Mouse (Mus musculus): ENCODE measurements around the gene Ptpa.
A peak's percentile ranks its signal among the peaks of the same experiment; 100 is the strongest.

Ptpa gene

DNA sequence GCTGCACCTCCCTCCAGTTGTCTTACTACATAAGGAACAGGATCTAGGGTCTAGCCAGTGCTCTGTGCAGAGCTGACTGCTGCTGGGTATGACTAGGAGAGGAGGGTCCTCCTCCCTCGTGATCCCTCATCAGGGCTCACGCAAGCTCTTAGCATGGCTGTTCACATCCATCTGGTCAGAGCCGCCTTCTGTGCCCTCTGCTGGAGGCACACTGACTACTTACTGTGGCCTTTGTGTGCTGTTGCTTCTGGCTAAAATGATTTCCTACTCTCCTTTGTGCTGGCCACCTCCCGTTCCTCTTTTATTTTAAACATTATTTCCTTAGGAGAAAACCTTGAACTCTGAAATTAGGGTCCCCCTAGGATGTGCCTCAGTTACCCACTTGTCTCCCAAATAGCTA lies 21.0 kb downstream of the Ptpa start:
- no peak for DNase-seq (ENCODE audit: low read depth, low spot score)

- DNase-seq (ENCODE audit: low read depth, low spot score), result no peak
These were observed 22.0 kb downstream of the Ptpa start for GRCm38 (mm10) chr2:30437791-30438190.

DNA sequence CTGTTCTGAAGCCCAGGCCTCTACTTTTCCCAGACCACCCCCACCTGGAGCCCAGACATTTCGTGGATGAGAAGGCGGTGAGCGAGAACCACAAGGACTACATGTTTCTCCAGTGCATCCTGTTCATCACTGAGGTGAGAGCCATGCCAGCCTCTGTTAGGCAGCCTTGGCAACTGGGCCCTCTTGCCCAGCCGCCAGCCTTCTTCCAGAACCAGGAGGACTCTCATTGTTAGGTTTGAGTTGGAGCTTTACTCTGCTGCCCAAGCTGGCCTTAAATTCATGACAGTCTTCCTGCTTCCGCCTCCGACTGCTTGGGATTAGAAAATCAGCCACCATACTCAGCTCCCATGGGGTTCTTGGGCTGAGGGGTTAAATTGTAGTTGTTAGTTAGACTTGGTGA lies 23.8 kb downstream of the Ptpa start:
- no peak for DNase-seq (ENCODE audit: low read depth, low spot score)

DNA sequence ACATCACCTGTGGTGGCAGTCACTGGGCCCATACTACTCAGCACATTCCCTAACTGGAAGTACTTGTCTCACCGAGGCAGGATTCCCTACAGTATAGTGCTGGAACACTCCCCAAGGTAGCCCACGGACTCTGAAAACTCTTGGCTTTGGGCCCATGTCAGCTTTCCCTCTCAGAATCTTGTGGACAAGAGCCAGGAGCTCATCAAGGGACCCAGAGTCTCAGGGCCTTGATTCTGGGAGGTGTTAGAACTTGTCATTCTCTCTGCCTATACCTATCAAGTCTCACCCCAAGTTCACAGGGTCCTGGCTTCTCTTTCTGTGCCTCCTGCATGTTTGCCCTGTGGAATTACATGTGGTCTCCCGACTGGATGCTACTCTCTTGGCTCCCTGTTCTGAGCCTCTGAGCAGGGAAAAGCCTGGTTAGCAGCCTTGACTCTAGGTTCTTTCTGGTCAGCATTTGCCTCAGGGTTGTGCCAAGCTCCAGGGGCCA lies 24.4 kb downstream of the Ptpa start:
- DNase-seq (ENCODE audit: low read depth, low spot score), result no peak

- peak; percentile 89 for DNase-seq (ENCODE audit: low read depth, low spot score)
These were observed 25.1 kb downstream of the Ptpa start for GRCm38 (mm10) chr2:30440701-30441517.

DNA sequence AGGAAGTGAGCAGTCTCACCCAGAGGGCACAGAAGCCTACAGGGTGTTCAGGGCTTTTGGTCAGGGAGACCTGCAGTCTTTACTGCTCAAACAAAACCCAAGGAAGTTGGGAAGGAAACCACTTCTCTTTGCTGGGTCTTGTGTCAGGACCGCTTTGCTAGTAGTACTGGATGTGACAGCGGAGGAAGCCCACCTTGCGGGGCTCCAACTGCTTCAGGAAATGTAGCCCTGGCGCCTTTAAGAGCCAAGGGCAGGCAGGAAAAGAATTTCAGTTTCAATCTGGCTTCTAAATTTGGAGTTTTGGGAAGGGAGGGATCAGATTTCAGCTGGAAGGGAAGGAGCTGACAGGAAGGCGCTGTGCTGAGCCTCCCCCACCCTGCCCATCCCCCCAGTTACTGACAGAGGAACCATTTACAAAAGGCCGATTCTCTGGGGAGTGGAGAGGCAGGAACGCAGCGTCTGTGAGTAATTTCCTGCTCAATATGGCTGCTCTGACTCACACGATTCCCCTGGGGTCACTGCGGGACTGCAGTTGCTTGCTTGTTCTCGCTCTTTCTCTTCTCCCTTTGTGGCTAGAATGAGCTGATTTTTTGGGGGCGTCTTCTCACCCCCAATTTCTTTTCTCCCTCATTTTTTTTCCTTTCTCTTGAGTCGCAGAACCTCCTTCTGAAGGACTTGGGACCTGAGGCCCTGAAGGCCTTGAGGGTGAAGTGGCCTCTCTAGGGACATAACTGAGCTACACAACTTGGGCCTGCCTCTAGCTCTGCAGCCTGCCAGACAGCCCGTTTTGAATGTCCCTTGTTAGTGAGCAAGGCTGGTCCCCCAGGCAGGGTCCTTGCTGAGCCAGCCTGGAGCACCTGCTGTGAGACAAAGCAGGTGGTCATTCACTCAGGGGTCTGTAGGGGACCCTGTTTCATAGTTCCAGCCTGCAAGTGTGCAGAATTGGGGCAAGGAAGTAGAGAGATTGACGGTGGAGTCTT lies 26.0 kb downstream of the Ptpa start:
- DNase-seq (ENCODE audit: low read depth, low spot score), result peak; percentile 99

- DNase-seq (ENCODE audit: low read depth, low spot score), result no peak
These were observed 26.7 kb downstream of the Ptpa start for GRCm38 (mm10) chr2:30442498-30442890.

GRCm38 (mm10) chr2:30443281-30443680 lies 27.4 kb downstream of the Ptpa start:
- DNase-seq (ENCODE audit: low read depth, low spot score), result no peak

GRCm38 (mm10) chr2:30444006-30444405 lies 28.2 kb downstream of the Ptpa start:
- DNase-seq (ENCODE audit: low read depth, low spot score), result no peak

GRCm38 (mm10) chr2:30444450-30444849 lies 28.6 kb downstream of the Ptpa start:
- no peak for DNase-seq (ENCODE audit: low read depth, low spot score)

- DNase-seq (ENCODE audit: low read depth, low spot score), result peak; percentile 87
These were observed 29.5 kb downstream of the Ptpa start for GRCm38 (mm10) chr2:30445312-30445711.

GRCm38 (mm10) chr2:30446891-30447826 lies 31.3 kb downstream of the Ptpa start:
- DNase-seq (ENCODE audit: low read depth, low spot score), result no peak

DNA sequence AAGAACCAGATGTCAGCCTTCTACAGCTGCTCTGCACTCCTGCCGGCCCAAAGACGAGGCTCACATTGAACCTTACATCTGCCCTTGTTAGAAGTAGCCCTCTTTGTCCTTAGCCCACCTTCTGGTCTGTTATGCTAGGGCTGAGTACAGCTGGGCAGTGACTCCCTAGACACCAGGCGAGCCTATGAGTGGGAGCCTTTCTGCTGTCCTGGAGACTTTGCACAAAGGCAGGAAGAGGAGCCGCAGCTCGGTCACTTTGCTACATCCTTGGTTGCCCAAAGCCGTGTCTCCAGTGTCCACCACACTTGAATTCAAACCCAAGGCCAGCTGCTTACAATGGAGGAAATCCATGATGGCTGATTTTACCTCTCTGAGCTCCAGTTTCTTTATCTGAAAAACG lies 32.5 kb downstream of the Ptpa start:
- no peak for DNase-seq (ENCODE audit: low read depth, low spot score)

- DNase-seq (ENCODE audit: low read depth, low spot score), result no peak
These were observed 34.7 kb downstream of the Ptpa start for GRCm38 (mm10) chr2:30450530-30450929.

DNA sequence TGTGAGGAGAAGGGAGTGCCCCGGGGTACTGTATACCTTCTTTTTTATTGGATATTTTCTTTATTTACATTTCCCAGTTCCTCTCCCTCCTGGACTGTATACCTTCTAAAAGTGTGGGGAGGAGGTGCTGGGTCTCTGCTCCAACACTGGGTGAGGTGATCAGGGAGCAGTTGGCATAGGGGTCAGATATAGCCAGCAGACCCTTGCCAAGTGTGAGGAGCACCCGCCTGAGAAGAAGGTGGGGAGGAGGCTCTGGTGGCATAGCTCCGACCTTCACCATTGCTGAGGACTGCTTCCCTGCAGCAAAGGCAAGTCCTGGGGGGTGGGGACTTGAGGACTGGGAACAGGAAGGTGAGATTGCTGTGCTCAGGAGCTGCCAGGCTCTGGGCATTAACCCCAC lies 35.7 kb downstream of the Ptpa start:
- no peak for DNase-seq (ENCODE audit: low read depth, low spot score)

DNA sequence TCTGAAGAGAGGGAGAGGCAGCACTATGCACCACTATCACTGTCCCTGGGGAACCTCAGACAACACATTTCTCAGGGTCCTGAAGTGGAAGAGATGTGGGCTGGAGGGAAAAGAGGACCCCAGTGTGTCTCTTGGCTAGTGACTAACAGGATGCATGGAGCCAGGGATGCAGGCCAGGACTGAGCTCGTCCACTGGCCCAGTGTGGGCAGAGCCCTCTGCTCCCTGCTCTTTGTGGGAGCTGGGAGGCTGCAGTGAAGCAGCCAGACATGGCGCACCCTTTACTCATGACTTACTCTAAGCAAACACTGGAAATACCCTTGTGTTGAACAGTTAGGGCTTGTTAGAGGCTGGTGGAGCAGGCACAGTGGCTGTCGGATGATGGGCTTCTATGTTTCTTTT lies 37.7 kb downstream of the Ptpa start:
- no peak for DNase-seq (ENCODE audit: low read depth, low spot score)

DNA sequence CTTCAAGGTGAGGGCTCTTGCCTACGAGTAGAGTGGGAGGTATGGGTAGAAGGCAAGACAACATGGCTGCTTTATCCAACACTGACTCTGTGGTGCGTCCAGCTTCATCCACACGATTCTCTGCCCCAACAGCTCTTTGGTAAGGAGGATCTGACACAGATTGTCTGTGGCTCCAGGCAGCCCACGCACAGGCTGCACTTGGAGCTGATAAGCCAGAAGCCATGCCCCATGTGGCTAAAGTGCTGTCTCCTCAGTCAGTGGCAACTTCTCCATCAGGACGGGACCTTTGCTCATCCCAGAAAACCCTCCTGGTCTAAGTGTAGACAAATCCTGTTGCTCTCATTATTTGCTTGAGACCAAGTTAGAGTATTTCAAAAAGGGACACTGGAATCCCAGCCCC lies 38.7 kb downstream of the Ptpa start:
- no peak for DNase-seq (ENCODE audit: low read depth, low spot score)

DNA sequence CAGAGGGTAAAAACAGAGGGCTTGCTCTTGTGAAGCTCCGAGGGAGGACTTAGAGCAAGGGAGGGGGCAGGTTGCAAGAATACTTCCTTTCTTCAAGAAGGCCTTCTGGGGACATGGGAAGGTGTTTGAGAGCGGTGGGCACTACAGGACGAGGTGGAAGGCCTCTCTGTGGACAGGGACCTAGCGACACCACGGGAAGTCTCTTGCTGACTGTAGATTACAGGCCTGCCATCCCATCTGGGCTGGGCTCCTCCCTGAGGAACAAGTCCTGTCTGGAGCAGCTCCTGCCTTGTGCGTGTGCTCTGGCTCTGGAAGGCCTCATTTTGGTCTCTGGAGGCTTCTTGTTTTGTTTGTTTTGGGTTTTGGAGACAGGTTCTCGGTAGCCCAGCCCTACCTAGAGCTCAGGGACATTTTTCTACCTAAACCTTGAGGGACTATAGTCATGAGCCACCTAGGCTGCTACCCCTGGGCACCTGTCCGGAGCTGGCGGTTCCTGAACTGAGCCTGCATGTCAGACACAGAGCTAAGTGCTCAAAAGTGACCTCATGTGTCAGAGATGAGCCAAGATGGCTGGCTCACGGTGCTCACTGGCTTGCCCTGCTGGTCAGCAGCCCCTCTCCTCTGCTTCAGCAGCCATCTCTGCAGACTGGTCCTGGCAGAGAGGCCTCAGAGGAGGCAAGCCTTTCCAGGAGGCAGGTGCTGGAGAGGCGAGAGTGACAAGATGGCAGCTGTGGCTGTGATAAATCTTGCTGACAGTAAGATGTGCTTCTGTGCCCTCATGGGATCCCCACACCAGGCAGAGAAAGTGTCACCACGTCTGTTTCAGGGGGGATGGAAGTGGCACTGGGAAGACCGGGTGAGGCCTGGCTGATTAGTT lies 40.5 kb downstream of the Ptpa start:
- DNase-seq (ENCODE audit: low read depth, low spot score), result no peak

- no peak for DNase-seq (ENCODE audit: low read depth, low spot score)
These were observed 42.5 kb downstream of the Ptpa start for GRCm38 (mm10) chr2:30458349-30458748.

GRCm38 (mm10) chr2:30459241-30459640 lies 43.4 kb downstream of the Ptpa start:
- no peak for DNase-seq (ENCODE audit: low read depth, low spot score)

Measured in mesoderm, embryonic 11.5 days (tissue).